Mouse (Mus musculus): ENCODE data around the gene Prdm9. TPM values are rescaled to one million over a fixed set of nuclear protein-coding genes. Genes with fewer than 3 reads are reported as not detected.
A peak's percentile ranks its signal among the peaks of the same experiment; 100 is the strongest.
"Not testable (repeated sequence)": the region's sequence is repeated elsewhere in the genome, so short reads cannot be mapped to it uniquely, and the experiment has no call there.

The Prdm9 gene
- polyA plus RNA-seq, 1 experiment from 2014 or later, result 1.3 TPM

DNA sequence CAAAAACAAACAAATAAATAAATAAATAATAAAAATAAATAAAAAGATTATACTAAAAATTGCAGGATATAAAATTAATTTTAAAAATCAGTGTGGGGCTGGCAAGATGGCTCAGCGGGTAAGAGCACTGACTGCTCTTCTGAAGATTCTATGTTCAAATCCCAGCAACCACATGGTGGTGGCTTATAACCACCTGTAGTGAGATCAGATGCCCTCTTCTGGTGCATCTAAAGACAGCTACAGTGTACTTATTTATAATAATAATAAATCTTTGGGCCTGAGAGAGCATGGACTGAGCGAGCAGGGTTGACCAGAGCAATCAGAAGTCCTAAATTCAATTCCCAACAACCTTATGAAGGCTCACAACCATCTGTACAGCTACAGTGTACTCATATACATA lies 4.2 kb downstream of the Prdm9 start:
- Histone ChIP-seq H3K9me3 (ENCODE audit: low read length) (no peaks in the 10 kb centered on the region), H3K9ac (replicated peaks; ENCODE audit: low read depth) (no peak overlapping the region), H3K36me3 (ENCODE audit: insufficient read depth, low read length) (no peaks in the 10 kb centered on the region), H3K27ac (ENCODE audit: low read length) (no peak overlapping the region), H3K4me2 (replicated peaks; ENCODE audit: low read depth, low read length) (no peak overlapping the region), H3K4me3 (ENCODE audit: low read depth, low read length) (no peak overlapping the region), H3K4me1 (ENCODE audit: insufficient read depth, low read depth, low read length) (peaks cover 4% of the 10 kb centered on the region; the same call in 1 of the 2 replicates), H3K27me3 (replicated peaks; ENCODE audit: insufficient read depth, low read length) (no peaks in the 10 kb centered on the region)
- DNase-seq (ENCODE audit: low spot score) (no peak), ATAC-seq (no peak)
- WGBS, result 86% methylated on average over 2 of the region's 2 CpGs
- TF ChIP-seq CTCF (IDR thresholded peaks at IDR 0.05) (no peak), EP300 (IDR thresholded peaks at IDR 0.05) (no peak)

DNA sequence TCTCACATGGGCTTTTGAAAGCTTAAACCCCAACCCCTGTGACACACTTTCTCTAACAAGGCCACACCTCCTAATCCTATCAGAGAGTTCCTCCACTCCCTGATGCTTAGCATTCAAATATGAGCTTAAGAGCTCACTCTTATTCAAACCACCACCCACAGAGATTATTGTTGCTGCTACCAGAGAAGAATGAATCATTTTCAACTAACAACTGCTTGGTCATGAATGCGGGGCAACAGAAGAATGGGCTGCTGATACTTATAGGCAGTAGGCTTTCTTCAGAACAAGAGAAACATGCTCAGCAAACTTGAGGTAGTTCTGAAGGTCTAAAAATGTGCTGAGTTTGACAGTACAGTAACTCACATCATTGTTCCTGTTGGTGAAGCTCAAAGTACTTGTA lies 14.4 kb downstream of the Prdm9 start:
- DNase-seq (ENCODE audit: low spot score), result no peak
- no peaks in the 10 kb centered on the region; the same call in 1 of the 2 replicates for H3K9me3 ChIP-seq (ENCODE audit: low read length)
- 49% methylated on average over 1 of the region's 1 CpGs for WGBS

DNA sequence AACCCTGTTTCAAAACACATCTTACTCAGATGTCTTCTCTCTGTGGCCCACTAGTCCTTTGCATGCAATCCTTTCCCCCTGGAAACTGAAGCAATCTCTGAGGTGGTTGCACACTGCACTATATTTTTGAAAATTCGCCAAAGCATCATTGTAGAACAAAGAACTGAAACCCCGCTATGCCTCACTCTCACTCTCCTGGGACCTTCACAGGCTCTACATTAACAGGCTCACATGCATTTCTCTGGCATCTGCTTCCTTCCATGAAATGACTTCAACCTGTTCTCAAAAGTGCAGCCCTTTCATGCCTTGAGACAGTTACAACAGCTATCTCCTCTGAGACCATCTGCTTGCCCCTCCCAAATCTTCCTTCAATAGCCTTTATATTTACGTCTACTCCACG lies 17.7 kb downstream of the Prdm9 start:
- Histone ChIP-seq H3K4me3 (ENCODE audit: low read depth, low read length) (no peak overlapping the region), H3K4me1 (ENCODE audit: insufficient read depth, low read depth, low read length) (no peaks in the 10 kb centered on the region), H3K36me3 (ENCODE audit: insufficient read depth, low read length) (no peaks in the 10 kb centered on the region), H3K4me2 (replicated peaks; ENCODE audit: low read depth, low read length) (no peak overlapping the region), H3K9me3 (ENCODE audit: low read length) (no peaks in the 10 kb centered on the region; the same call in 1 of the 2 replicates), H3K27ac (ENCODE audit: low read length) (no peak overlapping the region), H3K27me3 (replicated peaks; ENCODE audit: insufficient read depth, low read length) (no peaks in the 10 kb centered on the region), H3K9ac (replicated peaks; ENCODE audit: low read depth) (no peak overlapping the region)
- WGBS, result 68% methylated on average over 4 of the region's 4 CpGs
- no peak for TF ChIP-seq EP300 (IDR thresholded peaks at IDR 0.05)
- TF ChIP-seq CTCF (IDR thresholded peaks at IDR 0.05), result no peak
- ATAC-seq (no peak), DNase-seq (ENCODE audit: low spot score) (no peak)

More for the DNA sequence above, 14.4 kb downstream of the Prdm9 start:
- H3K9ac ChIP-seq (replicated peaks; ENCODE audit: low read depth), result no peak overlapping the region
- no peak overlapping the region for H3K4me3 ChIP-seq (ENCODE audit: low read depth, low read length)
- H3K36me3 ChIP-seq (ENCODE audit: insufficient read depth, low read length), result no peaks in the 10 kb centered on the region
- no peak for ATAC-seq
- no peak overlapping the region for H3K4me2 ChIP-seq (replicated peaks; ENCODE audit: low read depth, low read length)
- no peak overlapping the region for H3K27ac ChIP-seq (ENCODE audit: low read length)
- TF ChIP-seq EP300 (IDR thresholded peaks at IDR 0.05), result no peak
- no peak for TF ChIP-seq CTCF (IDR thresholded peaks at IDR 0.05)
- H3K4me1 ChIP-seq (ENCODE audit: insufficient read depth, low read depth, low read length), result no peaks in the 10 kb centered on the region
- no peaks in the 10 kb centered on the region for H3K27me3 ChIP-seq (replicated peaks; ENCODE audit: insufficient read depth, low read length)

DNA sequence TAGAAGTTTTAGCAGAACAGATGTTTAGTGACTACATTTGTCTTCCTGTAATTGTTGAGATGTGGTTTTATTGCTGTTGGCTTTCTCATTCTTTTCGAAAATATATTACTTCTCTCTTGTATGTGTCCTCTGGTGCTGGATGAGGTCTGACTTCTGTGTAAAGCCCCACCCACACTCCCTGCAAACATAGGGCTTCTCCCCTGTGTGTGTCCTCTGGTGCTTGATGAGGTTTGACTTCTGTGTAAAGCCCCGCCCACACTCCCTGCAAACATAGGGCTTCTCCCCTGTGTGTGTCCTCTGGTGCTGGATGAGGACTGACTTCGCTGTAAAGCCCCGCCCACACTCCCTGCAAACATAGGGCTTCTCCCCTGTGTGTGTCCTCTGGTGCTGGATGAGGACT lies 20.3 kb downstream of the Prdm9 start:
- not testable (repeated sequence) for H3K4me2 ChIP-seq (replicated peaks; ENCODE audit: low read depth, low read length); H3K9me3 ChIP-seq (ENCODE audit: low read length); DNase-seq (ENCODE audit: low spot score); H3K4me1 ChIP-seq (ENCODE audit: insufficient read depth, low read depth, low read length); H3K9ac ChIP-seq (replicated peaks; ENCODE audit: low read depth); H3K27me3 ChIP-seq (replicated peaks; ENCODE audit: insufficient read depth, low read length); H3K4me3 ChIP-seq (ENCODE audit: low read depth, low read length); ATAC-seq; H3K27ac ChIP-seq (ENCODE audit: low read length); H3K36me3 ChIP-seq (ENCODE audit: insufficient read depth, low read length)
- 69% methylated on average over 4 of the region's 4 CpGs for WGBS

DNA sequence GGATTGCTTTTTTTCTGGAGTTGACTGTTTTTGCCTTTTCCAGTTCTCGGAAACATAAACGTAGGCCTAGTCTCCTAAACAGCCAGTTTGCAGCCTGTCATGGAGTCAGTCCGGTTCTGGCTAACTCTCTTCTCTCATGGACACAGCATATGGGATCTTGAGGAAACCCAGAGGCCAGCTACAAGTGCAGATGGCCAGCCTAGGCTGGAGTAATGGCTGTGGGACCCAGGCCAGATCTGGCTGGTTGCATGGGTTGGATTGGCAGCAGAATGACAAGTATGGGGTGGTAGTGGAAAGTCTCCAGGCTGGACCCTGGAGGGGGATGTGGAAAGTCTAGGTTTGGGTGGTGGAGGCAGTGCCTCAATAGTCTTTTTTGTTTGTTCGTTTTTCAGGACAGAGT lies 23.8 kb downstream of the Prdm9 start:
- WGBS, result 63% methylated on average over 4 of the region's 4 CpGs
- H3K9me3 ChIP-seq (ENCODE audit: low read length), result no peaks in the 10 kb centered on the region; the same call in 1 of the 2 replicates
- no peak overlapping the region for H3K4me3 ChIP-seq (ENCODE audit: low read depth, low read length)
- H3K27me3 ChIP-seq (replicated peaks; ENCODE audit: insufficient read depth, low read length), result no peaks in the 10 kb centered on the region
- no peaks in the 10 kb centered on the region for H3K36me3 ChIP-seq (ENCODE audit: insufficient read depth, low read length)
- H3K4me2 ChIP-seq (replicated peaks; ENCODE audit: low read depth, low read length), result no peak overlapping the region
- TF ChIP-seq EP300 (IDR thresholded peaks at IDR 0.05) (no peak), CTCF (IDR thresholded peaks at IDR 0.05) (no peak)
- no peak overlapping the region for H3K9ac ChIP-seq (replicated peaks; ENCODE audit: low read depth)
- H3K27ac ChIP-seq (ENCODE audit: low read length), result no peak overlapping the region
- H3K4me1 ChIP-seq (ENCODE audit: insufficient read depth, low read depth, low read length), result peaks cover 7% of the 10 kb centered on the region; the same call in 1 of the 2 replicates
- DNase-seq (ENCODE audit: low spot score), result no peak
- ATAC-seq, result no peak

DNA sequence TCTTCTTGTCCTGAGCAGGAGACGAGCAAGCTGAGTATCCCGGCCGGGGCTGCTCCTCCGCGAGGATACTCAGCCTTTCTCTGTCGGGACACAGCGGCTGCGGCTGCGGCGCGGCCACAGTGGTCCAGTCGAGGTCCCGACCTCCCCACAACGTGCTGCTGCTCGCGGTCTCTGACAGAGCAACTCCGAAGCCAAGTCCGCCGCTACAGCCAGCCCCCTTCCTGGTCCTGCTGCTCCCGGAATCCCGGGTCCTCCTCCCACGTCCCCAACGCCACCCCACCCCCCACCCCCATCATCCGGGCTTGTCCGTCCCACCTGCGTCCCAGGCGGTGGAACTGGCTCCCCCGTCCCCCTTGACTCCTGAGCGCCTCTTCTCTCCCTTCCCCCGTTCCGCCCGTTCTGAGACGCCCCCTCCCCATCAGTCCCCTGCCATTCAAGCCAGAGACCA lies 27.7 kb downstream of the Prdm9 start:
- TF ChIP-seq CTCF (IDR thresholded peaks at IDR 0.05), result no peak
- no peak for TF ChIP-seq EP300 (IDR thresholded peaks at IDR 0.05)
- Histone ChIP-seq H3K4me2 (replicated peaks; ENCODE audit: low read depth, low read length) (peak overlapping the region; percentile 56), H3K4me1 (ENCODE audit: insufficient read depth, low read depth, low read length) (peaks cover 7% of the 10 kb centered on the region; the same call in 1 of the 2 replicates), H3K27ac (ENCODE audit: low read length) (no peak overlapping the region), H3K27me3 (replicated peaks; ENCODE audit: insufficient read depth, low read length) (no peaks in the 10 kb centered on the region), H3K9me3 (ENCODE audit: low read length) (no peaks in the 10 kb centered on the region), H3K9ac (replicated peaks; ENCODE audit: low read depth) (no peak overlapping the region), H3K36me3 (ENCODE audit: insufficient read depth, low read length) (no peaks in the 10 kb centered on the region), H3K4me3 (ENCODE audit: low read depth, low read length) (peak overlapping the region; percentile 34)
- WGBS, result 1% methylated on average over 33 of the region's 33 CpGs
- no peak for ATAC-seq
- DNase-seq (ENCODE audit: low spot score), result no peak

DNA sequence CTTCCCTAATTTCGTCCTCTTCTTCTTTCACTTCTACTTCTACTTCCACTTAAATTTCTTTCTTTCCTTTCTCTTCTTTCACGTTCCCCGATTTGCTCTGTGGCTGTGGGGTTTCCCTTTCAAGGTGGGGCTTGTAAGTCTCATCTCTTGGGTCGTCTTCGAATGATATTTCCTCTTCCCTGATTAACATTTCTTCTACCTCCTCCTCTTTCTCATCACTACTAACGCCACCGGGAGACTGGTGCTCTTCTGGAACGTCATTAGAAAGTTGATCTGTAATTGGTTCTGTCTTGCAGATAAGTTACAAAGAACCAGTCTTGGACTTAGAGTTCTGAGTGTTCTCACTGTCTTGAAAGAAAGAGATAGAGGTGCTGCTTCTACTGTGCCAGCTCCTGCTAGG lies 28.2 kb downstream of the Prdm9 start:
- Histone ChIP-seq H3K27ac (ENCODE audit: low read length) (no peak overlapping the region), H3K27me3 (replicated peaks; ENCODE audit: insufficient read depth, low read length) (no peaks in the 10 kb centered on the region), H3K4me2 (replicated peaks; ENCODE audit: low read depth, low read length) (peak overlapping the region; percentile 56), H3K4me3 (ENCODE audit: low read depth, low read length) (peak overlapping the region; percentile 34), H3K4me1 (ENCODE audit: insufficient read depth, low read depth, low read length) (peaks cover 7% of the 10 kb centered on the region; the same call in 1 of the 2 replicates), H3K9ac (replicated peaks; ENCODE audit: low read depth) (no peak overlapping the region), H3K36me3 (ENCODE audit: insufficient read depth, low read length) (no peaks in the 10 kb centered on the region), H3K9me3 (ENCODE audit: low read length) (no peaks in the 10 kb centered on the region)
- 15% methylated on average over 8 of the region's 8 CpGs for WGBS
- TF ChIP-seq EP300 (IDR thresholded peaks at IDR 0.05), result no peak
- no peak for DNase-seq (ENCODE audit: low spot score)
- ATAC-seq, result no peak

Data from lung, postnatal 0 days (tissue).